Mouse (Mus musculus): Measurements from ENCODE around the gene Vat1.
A peak's percentile ranks its signal among the peaks of the same experiment; 100 is the strongest.
"Not testable (repeated sequence)": the region's sequence is repeated elsewhere in the genome, so short reads cannot be mapped to it uniquely, and the experiment has no call there.

Vat1 gene

GRCm38 (mm10) chr11:101441450-101442126 lies 24.4 kb downstream of the Vat1 start:
- not testable (repeated sequence) for DNase-seq

- not testable (repeated sequence) for DNase-seq
Measured at GRCm38 (mm10) chr11:101438006-101438405, 28.0 kb downstream of the Vat1 start.

DNA sequence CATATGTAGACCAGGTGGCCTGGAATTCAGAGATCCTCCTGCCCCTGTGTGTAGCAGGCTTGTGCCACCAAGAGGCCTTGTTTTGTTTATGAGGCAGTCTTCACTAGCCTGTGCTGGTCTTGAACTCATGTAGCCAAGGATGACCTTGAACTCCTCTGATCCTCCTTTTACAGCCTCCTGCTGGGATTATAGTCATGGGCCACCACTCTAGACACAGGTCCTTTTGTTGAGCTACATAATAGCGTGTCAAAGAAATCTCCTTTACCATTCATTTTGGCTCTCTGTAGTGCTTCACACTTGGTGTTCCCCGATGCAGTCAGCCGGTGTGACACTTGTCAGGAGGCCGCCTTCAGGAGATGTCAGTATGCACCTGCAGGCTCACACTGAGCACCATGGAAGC lies 29.1 kb downstream of the Vat1 start:
- DNase-seq = no peak

DNA sequence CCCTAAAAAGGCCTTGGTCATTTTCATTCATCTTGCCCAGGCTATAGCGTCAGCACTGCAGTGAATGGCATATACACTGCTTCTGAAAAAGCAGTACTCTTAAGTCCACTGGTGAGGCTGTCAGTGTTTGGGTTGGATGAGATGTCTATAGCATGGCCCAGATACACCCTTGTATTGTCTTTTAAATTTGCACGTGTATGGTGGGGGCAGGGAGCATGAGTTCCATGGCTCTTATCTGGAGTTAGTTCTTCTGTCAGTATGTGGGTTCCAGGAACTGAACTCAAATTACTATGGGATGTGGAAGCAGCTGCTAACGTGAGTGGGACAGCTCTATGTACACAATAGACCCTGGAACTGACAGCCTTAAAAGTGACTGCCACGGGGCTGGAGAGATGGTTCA lies 30.2 kb downstream of the Vat1 start:
- no peak for DNase-seq

DNA sequence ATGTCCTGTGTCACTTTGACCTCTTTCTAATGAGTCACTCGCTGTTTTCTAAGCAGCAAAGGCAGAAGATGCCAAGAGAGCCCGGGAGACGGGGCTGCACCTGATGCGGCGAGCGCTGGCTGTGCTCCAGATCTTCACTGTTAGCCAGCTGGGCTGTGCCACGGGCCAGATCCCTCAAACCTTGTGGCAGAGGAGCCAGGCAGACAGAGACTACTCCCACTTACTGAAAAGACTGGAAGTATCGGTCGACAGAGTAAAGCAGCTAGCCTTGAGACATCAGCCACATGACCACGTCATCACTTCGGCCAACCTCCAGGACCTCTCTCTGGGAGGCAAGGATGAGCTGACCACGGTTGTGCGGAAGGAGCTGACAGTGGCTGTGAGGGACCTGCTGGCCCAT lies 32.6 kb downstream of the Vat1 start:
- DNase-seq = no peak

DNA sequence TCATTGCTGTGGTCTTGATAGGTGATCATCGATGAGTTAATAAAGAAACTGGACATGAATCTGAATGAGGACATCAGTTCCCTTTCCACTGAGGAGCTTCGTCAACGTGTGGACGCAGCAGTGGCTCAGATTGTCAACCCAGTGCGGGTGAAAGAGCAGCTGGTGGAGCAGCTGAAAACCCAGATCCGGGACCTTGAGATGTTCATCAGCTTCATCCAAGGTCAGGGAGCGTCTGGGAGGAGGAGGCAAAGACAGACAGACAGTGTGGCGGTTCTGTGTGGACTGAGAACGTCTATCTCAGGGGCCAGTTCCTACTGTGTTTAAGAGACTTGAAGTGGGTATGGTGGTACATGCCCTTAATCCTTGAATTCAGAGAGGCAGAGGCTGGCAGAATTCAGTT lies 34.7 kb downstream of the Vat1 start:
- DNase-seq = no peak

DNA sequence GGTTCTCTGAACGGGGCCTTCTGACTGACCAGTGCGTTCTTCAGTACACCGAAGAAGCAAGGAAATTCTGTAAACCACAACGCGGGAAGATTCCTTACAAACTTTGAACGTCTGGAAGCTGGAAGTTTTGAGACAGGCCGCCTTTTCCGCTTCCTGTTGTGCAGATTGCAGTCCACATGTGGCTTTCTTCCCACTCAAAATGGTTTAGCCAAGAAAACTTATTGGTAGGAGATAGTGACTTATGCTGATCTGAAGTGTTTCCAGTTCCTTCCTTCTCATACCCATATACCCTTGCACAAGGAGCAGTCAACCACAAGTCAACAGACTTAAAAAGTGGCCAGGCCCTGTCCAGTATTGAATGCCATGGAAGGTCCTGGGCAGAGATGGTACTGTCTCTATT lies 39.9 kb downstream of the Vat1 start:
- DNase-seq = no peak

- peak; percentile 99 to 100 for DNase-seq
Measured at GRCm38 (mm10) chr11:101424925-101425813, 40.9 kb downstream of the Vat1 start, which contains the start of the genes Rundc1 and Ptges3l. TSS of gene Rundc1 (plus strand) at chr11:101425085. TSS of gene Ptges3l (minus strand) at chr11:101425333.

DNA sequence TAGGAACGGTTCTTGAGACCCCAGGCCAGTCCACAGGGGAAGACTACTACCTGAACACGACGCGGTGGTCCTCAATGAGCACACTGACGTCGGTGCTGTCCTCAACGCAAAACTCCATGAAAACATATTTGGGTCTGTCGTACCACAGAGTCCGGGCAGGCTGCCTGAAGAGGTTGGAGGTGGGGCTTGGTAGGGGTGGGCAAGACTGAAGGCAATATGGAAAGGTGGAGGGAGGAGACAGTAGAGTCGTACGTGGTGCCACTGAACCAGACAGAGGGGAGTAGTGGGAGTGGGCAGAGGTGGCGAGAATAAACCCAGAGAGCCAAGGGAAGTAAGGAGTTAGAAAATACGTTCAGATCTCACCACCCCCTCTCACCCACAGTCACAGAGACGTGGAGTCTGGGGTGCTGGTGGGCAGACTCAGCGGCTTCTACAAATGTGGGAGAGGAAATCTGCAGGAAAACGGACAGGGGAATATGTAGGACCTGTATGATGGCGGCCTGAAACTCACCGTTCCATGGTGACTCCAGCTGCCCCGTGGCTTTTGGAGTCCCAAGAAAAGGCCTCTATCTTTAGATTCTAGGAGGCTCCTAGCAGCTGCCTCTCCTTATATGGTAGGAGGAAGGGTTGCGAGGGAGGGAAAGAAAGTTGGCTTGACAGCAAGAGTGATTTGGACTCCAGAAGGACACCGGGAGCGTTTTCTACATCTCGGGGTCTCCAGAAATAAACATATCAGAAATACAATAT lies 41.8 kb downstream of the Vat1 start, which contains the start of gene Gm27029:
Gene Gm27029, minus strand, starts transcription at position 692 of the 747 bp plus-strand sequence.
- peak in 1 of 2 experiments; percentile 20 for DNase-seq

- no peak for DNase-seq
Measured at GRCm38 (mm10) chr11:101420148-101420547, 45.9 kb downstream of the Vat1 start.

DNA sequence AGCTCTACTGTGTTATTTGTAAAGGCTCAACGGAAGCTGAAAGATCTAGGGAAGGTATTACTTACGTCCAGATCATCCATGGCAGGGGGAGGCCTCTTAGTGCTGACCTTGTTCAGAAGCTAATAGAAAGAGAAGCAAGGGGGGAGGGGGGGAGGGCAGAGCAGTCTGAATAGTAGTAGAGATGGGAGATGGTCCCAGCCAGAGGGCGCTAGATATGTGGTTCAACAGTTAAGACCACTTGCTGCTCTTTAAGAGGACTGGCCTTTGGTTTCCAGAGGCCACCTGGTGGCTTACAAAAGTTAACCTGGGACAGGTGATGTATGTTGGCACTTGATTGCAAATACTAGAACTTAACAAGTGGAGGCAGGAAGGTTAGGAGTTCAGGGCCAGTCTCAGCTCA lies 46.4 kb downstream of the Vat1 start:
- DNase-seq = peak in 1 of 2 experiments; percentile 24

DNA sequence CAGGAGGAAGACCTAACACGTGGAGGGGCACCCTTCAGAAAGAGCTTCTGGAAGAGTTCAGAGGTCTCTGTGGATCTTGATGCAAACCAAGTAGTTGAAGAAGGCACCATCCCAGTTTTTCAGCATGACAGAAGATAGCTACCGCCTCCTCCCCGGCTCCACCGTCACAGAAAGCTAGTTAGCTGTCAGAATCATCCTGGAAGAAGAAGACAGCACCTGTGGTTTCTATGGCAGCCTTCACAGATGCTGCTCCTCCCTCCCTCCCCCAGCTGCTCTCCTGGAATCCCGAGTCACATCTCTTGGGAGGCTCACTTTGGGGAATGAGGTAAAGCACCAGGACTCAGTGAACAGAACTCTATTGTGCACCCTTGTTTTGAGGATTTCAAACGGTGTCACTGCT lies 47.0 kb downstream of the Vat1 start:
- no peak for DNase-seq

GRCm38 (mm10) chr11:101417101-101417855 lies 48.8 kb downstream of the Vat1 start, which contains the start of gene Aarsd1:
TSS of gene Aarsd1 (minus strand) at chr11:101417615.
- peak; percentile 84 to 93 for DNase-seq

DNA sequence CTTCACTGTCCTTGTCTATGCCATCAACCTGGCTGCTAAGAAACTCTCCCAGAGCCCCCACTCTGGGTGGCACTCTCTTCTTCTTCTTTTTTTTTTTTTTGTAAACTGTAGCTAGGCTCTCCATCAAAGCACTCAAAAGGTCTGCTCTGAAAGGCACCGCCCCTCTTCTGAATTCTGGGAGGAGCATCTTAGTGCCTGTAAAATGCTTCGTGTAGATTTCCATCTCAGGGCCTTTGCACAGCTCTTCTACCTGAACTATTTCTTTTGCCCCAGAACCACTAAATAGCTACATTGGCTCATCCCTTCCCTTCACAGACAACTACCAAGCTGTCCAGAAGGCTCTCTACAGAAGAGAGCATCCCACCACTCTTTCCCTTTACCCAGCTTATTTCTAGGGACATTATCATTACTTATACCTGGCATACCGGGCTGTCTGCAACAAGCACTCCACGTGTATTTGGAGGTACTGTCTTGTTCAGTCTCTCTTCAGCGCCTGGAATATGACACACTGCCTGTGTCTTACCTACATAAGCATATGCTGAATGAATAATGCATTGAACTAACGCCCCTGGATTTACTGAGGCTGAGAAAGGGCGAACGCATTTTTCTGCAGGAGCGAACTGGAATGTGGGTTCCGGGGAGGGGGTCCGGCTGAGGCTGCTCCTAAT lies 49.5 kb downstream of the Vat1 start:
- peak in 1 of 2 experiments; percentile 33 for DNase-seq

- DNase-seq = no peak
Measured at GRCm38 (mm10) chr11:101415306-101415705, 50.7 kb downstream of the Vat1 start.
